Comparison of ENCODE assay signal across 9 mouse cellular contexts in genomic region chr3:95018741-95019140, GRCm38 (mm10).
"Had no signal": no experiment of that assay in that cellular context is flagged by ENCODE, and none has a peak within 500 bp of the region (broad histone marks: within the 10 kb centered on the region; RNA-seq: fewer than 3 reads in every experiment).

No protein-coding gene starts in this region.

- H3K4me3 ChIP-seq: limb, embryonic 13.5 days; midbrain, embryonic 12.5 days had no signal

- H3K4me2 ChIP-seq: limb, embryonic 13.5 days; midbrain, embryonic 12.5 days had no signal

- H3K27me3 ChIP-seq: limb, embryonic 13.5 days; midbrain, embryonic 12.5 days had no signal

- DNase-seq: kidney, adult 11 months; kidney, adult 9 months; kidney, postnatal 36 days; right cerebral cortex, postnatal 14 days had no signal

- H3K9ac ChIP-seq: limb, embryonic 13.5 days; liver, embryonic 14.5 days; midbrain, embryonic 12.5 days had no signal

- H3K27ac ChIP-seq: kidney, postnatal 0 days; limb, embryonic 13.5 days; liver, embryonic 14.5 days; midbrain, embryonic 12.5 days had no signal

- H3K36me3 ChIP-seq: limb, embryonic 13.5 days had no signal

- ATAC-seq: midbrain, embryonic 16.5 days had no signal

- H3K9me3 ChIP-seq: limb, embryonic 13.5 days; midbrain, embryonic 12.5 days had no signal
